Mouse (Mus musculus) stomach, postnatal 0 days (tissue): ENCODE results near the gene Tmem232. TPM values are rescaled to one million over a fixed set of nuclear protein-coding genes. Genes with fewer than 3 reads are reported as not detected.

Experiments
- ATAC-seq: fragments of 200-750 bp; cut with Nextera tagmentation; 2 replicates; pipeline ENCODE4 v1.8.0; 2017; ENCODE audit not compliant: low FRiP score, low TSS enrichment
- DNase-seq: peaks from one replicate; pipeline ENCODE4 v3.0.0-alpha.2; 2016; ENCODE audit warnings: low spot score
- H3K27ac ChIP-seq: fragments of 300-500 bp; sonication (generic); replicated peaks from 2 replicates; pipeline ENCODE4 v1.5.1; 2014; ENCODE audit warnings: mild to moderate bottlenecking, control low read depth
- H3K27me3 ChIP-seq: fragments of 300-500 bp; sonication (generic); 2 replicates; pipeline ENCODE4 v1.6.1; 2014; ENCODE audit warnings: low read length; ENCODE audit not compliant: control insufficient read depth, insufficient read depth
- H3K36me3 ChIP-seq: fragments of 300-500 bp; sonication (generic); 2 replicates; pipeline ENCODE4 v1.6.1; 2014; ENCODE audit warnings: low read length, mixed read lengths; ENCODE audit not compliant: control insufficient read depth, insufficient read depth
- H3K4me1 ChIP-seq: fragments of 300-500 bp; sonication (generic); replicated peaks from 2 replicates; pipeline ENCODE4 v1.6.1; 2014; ENCODE audit warnings: antibody characterized with exemption; ENCODE audit not compliant: control insufficient read depth, insufficient read depth
- H3K4me2 ChIP-seq: fragments of 300-500 bp; sonication (generic); replicated peaks from 2 replicates; pipeline ENCODE4 v1.6.1; 2014; ENCODE audit warnings: low read depth, mild to moderate bottlenecking, control low read depth, moderate library complexity
- H3K4me3 ChIP-seq: fragments of 300-500 bp; sonication (generic); 2 replicates; pipeline ENCODE4 v1.5.1; 2014; ENCODE audit warnings: low read depth, low read length, control low read depth
- H3K9ac ChIP-seq: fragments of 300-500 bp; sonication (generic); 2 replicates; pipeline ENCODE4 v1.6.1; 2014; ENCODE audit warnings: mild to moderate bottlenecking, low read length, control low read depth, mixed read lengths
- H3K9me3 ChIP-seq: fragments of 300-500 bp; sonication (generic); 2 replicates; pipeline ENCODE4 v1.6.1; 2016; ENCODE audit warnings: low read length; ENCODE audit not compliant: control insufficient read depth
- CTCF ChIP-seq: IDR thresholded peaks from 2 replicates; pipeline ENCODE4 v1.5.1; 2016; ENCODE audit warnings: antibody characterized with exemption, low read depth, mild to moderate bottlenecking, moderate library complexity
- EP300 ChIP-seq: optimal IDR thresholded peaks from 2 replicates; pipeline ENCODE3; 2016; ENCODE audit warnings: antibody characterized with exemption
- WGBS: fragments of 180-500 bp; shearing (Covaris S2); extraction: QIAGEN DNeasy Blood & Tissue Kit; methylation state at CpG from one replicate; pipeline ENCODE4 v1.1.7; 2014; 5-methylcytosine and 5-hydroxymethylcytosine counted together
- polyA plus RNA-seq: library from polyadenylated mRNA; unstranded; fragments of >200 nt; fragmentation: Nextera tagmentation; extraction: Ambion mirVana; gene quantifications from 2 replicates; pipeline ENCODE4 v1.2.1, GENCODE M21; 2015

The Tmem232 gene
- polyA plus RNA-seq, 1 experiment from 2014 or later = not detected

- Histone ChIP-seq H3K4me2 (no peak overlapping the region), H3K4me1 (no peaks in the 10 kb centered on the region), H3K27ac (no peak overlapping the region), H3K27me3 (no peaks in the 10 kb centered on the region), H3K9me3 (no peaks in the 10 kb centered on the region), H3K4me3 (no peak overlapping the region), H3K9ac (no peak overlapping the region), H3K36me3 (no peaks in the 10 kb centered on the region)
- TF ChIP-seq EP300 (no peak), CTCF (no peak)
- no peak for ATAC-seq
- WGBS = 54% methylated on average over 4 of the region's 4 CpGs
- DNase-seq = no peak
Measured at GRCm38 (mm10) chr17:65340016-65340415, 200.6 kb downstream of the Tmem232 start.

GRCm38 (mm10) chr17:65330759-65331158 lies 209.8 kb downstream of the Tmem232 start:
- Histone ChIP-seq H3K4me1 (no peaks in the 10 kb centered on the region), H3K27me3 (no peaks in the 10 kb centered on the region), H3K27ac (no peak overlapping the region), H3K9me3 (no peaks in the 10 kb centered on the region), H3K36me3 (no peaks in the 10 kb centered on the region), H3K9ac (no peak overlapping the region), H3K4me2 (no peak overlapping the region), H3K4me3 (no peak overlapping the region)
- WGBS = 90% methylated on average over 8 of the region's 8 CpGs
- ATAC-seq = no peak
- no peak for DNase-seq
- TF ChIP-seq CTCF = no peak
- TF ChIP-seq EP300 = no peak

- TF ChIP-seq CTCF = peak; percentile 80
- no peak for TF ChIP-seq EP300
- Histone ChIP-seq H3K27me3 (no peaks in the 10 kb centered on the region), H3K4me1 (no peaks in the 10 kb centered on the region), H3K4me2 (no peak overlapping the region), H3K36me3 (no peaks in the 10 kb centered on the region), H3K9ac (no peak overlapping the region), H3K27ac (no peak overlapping the region), H3K4me3 (no peak overlapping the region), H3K9me3 (no peaks in the 10 kb centered on the region)
- DNase-seq (peak; percentile 26), ATAC-seq (no peak)
- 13% methylated on average over 2 of the region's 2 CpGs for WGBS
Measured at GRCm38 (mm10) chr17:65325249-65325648, 215.3 kb downstream of the Tmem232 start.

GRCm38 (mm10) chr17:65320623-65321022 lies 220.0 kb downstream of the Tmem232 start:
- no peaks in the 10 kb centered on the region for H3K36me3 ChIP-seq
- no peaks in the 10 kb centered on the region for H3K9me3 ChIP-seq
- ATAC-seq = no peak
- H3K27me3 ChIP-seq = no peaks in the 10 kb centered on the region
- H3K4me3 ChIP-seq = no peak overlapping the region
- 81% methylated on average over 6 of the region's 6 CpGs for WGBS
- TF ChIP-seq CTCF = no peak
- TF ChIP-seq EP300 = no peak
- no peak overlapping the region for H3K27ac ChIP-seq
- H3K4me2 ChIP-seq = no peak overlapping the region
- DNase-seq = no peak
- H3K9ac ChIP-seq = no peak overlapping the region
- no peaks in the 10 kb centered on the region for H3K4me1 ChIP-seq

- ATAC-seq = no peak
- H3K4me1 ChIP-seq = no peaks in the 10 kb centered on the region
- no peak for DNase-seq
- no peak for TF ChIP-seq CTCF
- TF ChIP-seq EP300 = no peak
- H3K27me3 ChIP-seq = no peaks in the 10 kb centered on the region
- no peaks in the 10 kb centered on the region for H3K9me3 ChIP-seq
- H3K4me3 ChIP-seq = no peak overlapping the region
- no peak overlapping the region for H3K4me2 ChIP-seq
- no peaks in the 10 kb centered on the region for H3K36me3 ChIP-seq
- no peak overlapping the region for H3K27ac ChIP-seq
- no peak overlapping the region for H3K9ac ChIP-seq
Measured at GRCm38 (mm10) chr17:65299946-65300345, 240.6 kb downstream of the Tmem232 start.

GRCm38 (mm10) chr17:65297831-65298230 lies 242.8 kb downstream of the Tmem232 start:
- WGBS = 72% methylated on average over 5 of the region's 5 CpGs

More at GRCm38 (mm10) chr17:65297831-65298230, 242.8 kb downstream of the Tmem232 start:
- DNase-seq (no peak), ATAC-seq (no peak)
- Histone ChIP-seq H3K36me3 (no peaks in the 10 kb centered on the region), H3K4me1 (no peaks in the 10 kb centered on the region), H3K9me3 (no peaks in the 10 kb centered on the region), H3K9ac (no peak overlapping the region), H3K4me3 (no peak overlapping the region), H3K4me2 (no peak overlapping the region), H3K27me3 (no peaks in the 10 kb centered on the region), H3K27ac (no peak overlapping the region)
- no peak for TF ChIP-seq CTCF
- no peak for TF ChIP-seq EP300
